In the genomic region with DNA sequence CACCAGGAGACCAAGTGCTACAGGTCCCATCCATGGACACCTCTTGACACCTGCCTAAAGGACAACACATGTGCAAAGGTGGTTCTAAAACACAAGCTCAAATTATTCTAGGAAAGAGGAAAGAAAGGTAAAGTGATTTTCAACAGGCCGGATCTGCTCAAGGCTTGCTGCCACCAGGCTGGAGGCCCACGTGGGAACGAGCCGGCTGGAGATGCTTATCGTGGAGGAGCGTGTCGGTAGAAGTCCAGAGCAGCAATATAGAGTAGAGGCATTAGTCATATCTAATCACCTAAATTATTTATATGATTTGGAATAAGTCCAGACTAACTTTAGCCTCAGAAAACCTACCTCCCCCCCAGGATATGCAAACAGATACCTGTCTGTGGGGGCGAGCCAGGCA, we compare ENCODE assay signal across 14 mouse cellular contexts.
DNase-seq lines count a peak whose midpoint lies in the region; ATAC-seq and TF ChIP-seq lines count a peak whose summit lies in the region.
"Had no signal": no experiment of that assay in that cellular context is flagged by ENCODE, and none has a peak within 500 bp of the region (broad histone marks: within the 10 kb centered on the region; RNA-seq: fewer than 3 reads in every experiment).

No protein-coding gene starts in this region.

- no peaks in the 10 kb centered on the region for H3K27me3 ChIP-seq in kidney, embryonic 14.5 days (ENCODE audit: control insufficient read depth, insufficient read depth, low read length)
- no peaks in the 10 kb centered on the region for H3K27me3 ChIP-seq in intestine, embryonic 14.5 days (replicated peaks; ENCODE audit: control insufficient read depth, insufficient read depth, low read length)
- H3K27me3 ChIP-seq: forebrain, embryonic 13.5 days; lung, embryonic 15.5 days had no signal

- no peak for TF ChIP-seq POLR2A in bone marrow macrophage, adult 2 months (IDR thresholded peaks at IDR 0.05; ENCODE audit: borderline replicate concordance, low read depth, low read length)

- no peaks in the 10 kb centered on the region for H3K9me3 ChIP-seq in kidney, embryonic 14.5 days (ENCODE audit: control insufficient read depth, low read length)
- H3K9me3 ChIP-seq in intestine, embryonic 14.5 days (ENCODE audit: control insufficient read depth, low read length), result no peaks in the 10 kb centered on the region
- H3K9me3 ChIP-seq: forebrain, embryonic 13.5 days; heart, embryonic 10.5 days; lung, embryonic 15.5 days had no signal

- DNase-seq in kidney, postnatal 25 days, result no peak
- DNase-seq in intestine, embryonic 14.5 days (ENCODE audit: low spot score), result no peak
- no peak for DNase-seq in ovary, postnatal 10 days (ENCODE audit: low spot score)
- no peak for DNase-seq in right cerebral cortex, postnatal 25 days
- DNase-seq: B cell, adult 2 months; cerebellum, adult 2 months; right cerebral cortex, adult 18-20 months had no signal

- no peak overlapping the region for H3K27ac ChIP-seq in kidney, embryonic 14.5 days (ENCODE audit: low read depth, low read length)
- H3K27ac ChIP-seq in bone marrow macrophage, adult 2 months (ENCODE audit: insufficient read depth, low read depth, low read length), result peak overlapping the region; percentile 18; the same call in 1 of the 2 replicates
- no peak overlapping the region for H3K27ac ChIP-seq in intestine, embryonic 14.5 days (ENCODE audit: low read depth)
- H3K27ac ChIP-seq: forebrain, embryonic 13.5 days; heart, embryonic 10.5 days; lung, embryonic 15.5 days had no signal

- no peak overlapping the region for H3K4me3 ChIP-seq in kidney, embryonic 14.5 days (ENCODE audit: low read length)
- H3K4me3 ChIP-seq in bone marrow macrophage, adult 2 months (ENCODE audit: insufficient read depth, low read length), result no peak overlapping the region
- H3K4me3 ChIP-seq in intestine, embryonic 14.5 days (ENCODE audit: low read depth, low read length), result no peak overlapping the region
- H3K4me3 ChIP-seq: forebrain, embryonic 13.5 days; heart, embryonic 10.5 days; lung, embryonic 15.5 days had no signal

- H3K9ac ChIP-seq in kidney, embryonic 14.5 days (ENCODE audit: low read depth, low read length), result no peak overlapping the region
- no peak overlapping the region for H3K9ac ChIP-seq in intestine, embryonic 14.5 days (ENCODE audit: low read length)
- H3K9ac ChIP-seq: forebrain, embryonic 13.5 days; lung, embryonic 15.5 days had no signal

- WGBS in kidney, embryonic 14.5 days, result 53% methylated on average over 8 of the region's 8 CpGs
- WGBS in intestine, embryonic 14.5 days, result 32% methylated on average over 8 of the region's 8 CpGs

- H3K36me3 ChIP-seq in kidney, embryonic 14.5 days (ENCODE audit: control insufficient read depth, insufficient read depth, low read length), result no peaks in the 10 kb centered on the region
- no peaks in the 10 kb centered on the region for H3K36me3 ChIP-seq in intestine, embryonic 14.5 days (ENCODE audit: control insufficient read depth, insufficient read depth, low read length)
- H3K36me3 ChIP-seq: heart, embryonic 10.5 days; lung, embryonic 15.5 days had no signal

- peak; percentile 11; the same call in 1 of the 2 replicates for ATAC-seq in kidney, embryonic 14.5 days (ENCODE audit: low FRiP score, low TSS enrichment)
- 0 out of 2 replicates have a peak, but pooled peaks have one; percentile 49 for ATAC-seq in intestine, embryonic 14.5 days (replicated peaks; ENCODE audit: low FRiP score, low TSS enrichment, low read depth)
- peak; percentile 40; the same call in 1 of the 2 replicates for ATAC-seq in megakaryocyte-erythroid progenitor cell, adult 5-6 weeks (replicated peaks; ENCODE audit: low FRiP score, low TSS enrichment, poor library complexity, severe bottlenecking)
- ATAC-seq: forebrain, embryonic 13.5 days; midbrain, embryonic 16.5 days had no signal

- peaks cover 19% of the 10 kb centered on the region for H3K4me1 ChIP-seq in kidney, embryonic 14.5 days (ENCODE audit: control insufficient read depth, insufficient read depth, low read length)
- peaks cover 20% of the 10 kb centered on the region for H3K4me1 ChIP-seq in bone marrow macrophage, adult 2 months (ENCODE audit: control insufficient read depth, insufficient read depth, low read length)
- H3K4me1 ChIP-seq in intestine, embryonic 14.5 days (replicated peaks; ENCODE audit: control insufficient read depth, insufficient read depth, low read length), result peaks cover 38% of the 10 kb centered on the region

- TF ChIP-seq CTCF in bone marrow macrophage, adult 2 months (IDR thresholded peaks at IDR 0.05; ENCODE audit: low read depth, low read length), result no peak

- H3K4me2 ChIP-seq in kidney, embryonic 14.5 days (replicated peaks; ENCODE audit: low read depth, low read length), result no peak overlapping the region
- H3K4me2 ChIP-seq in intestine, embryonic 14.5 days (ENCODE audit: low read length), result no peak overlapping the region
- H3K4me2 ChIP-seq: forebrain, embryonic 13.5 days; lung, embryonic 15.5 days had no signal
